Mouse (Mus musculus) leukemia stem cell, adult 10-12 weeks (primary cell): Measurements from ENCODE around the gene Moxd2. TPM values are rescaled to one million over a fixed set of nuclear protein-coding genes. Genes with fewer than 3 reads are reported as not detected.

ENCODE experiments used
- polyA plus RNA-seq: library from polyadenylated mRNA; stranded (reverse); fragments of >175 nt; gene quantifications from 2 replicates; pipeline ENCODE4 v1.2.3, GENCODE M21; 2012; ENCODE audit warnings: low replicate concordance

Gene Moxd2
- not detected in 2 replicates for polyA plus RNA-seq

DNA sequence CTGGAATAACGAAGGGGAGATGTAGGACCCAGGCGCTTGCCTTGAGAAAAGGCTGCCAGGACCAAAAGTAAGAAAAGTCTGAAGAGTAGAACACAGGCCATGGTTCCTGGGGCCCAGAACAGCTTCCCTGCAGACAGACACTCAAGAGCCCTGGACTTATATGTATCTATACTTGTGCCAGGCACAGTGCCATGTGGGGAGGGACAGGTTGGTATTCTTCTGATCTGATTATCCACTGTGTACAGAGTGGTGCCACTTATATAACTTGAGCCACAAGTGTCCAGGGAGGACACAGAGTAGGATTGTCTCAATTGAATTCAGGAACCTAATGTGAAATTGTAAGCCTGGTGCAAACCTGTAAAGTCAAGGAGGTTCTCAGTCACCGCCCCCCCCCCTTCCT is at the start of gene Moxd2:
Moxd2 (minus strand) TSS at position 101 of the 400 bp plus-strand sequence.

DNA sequence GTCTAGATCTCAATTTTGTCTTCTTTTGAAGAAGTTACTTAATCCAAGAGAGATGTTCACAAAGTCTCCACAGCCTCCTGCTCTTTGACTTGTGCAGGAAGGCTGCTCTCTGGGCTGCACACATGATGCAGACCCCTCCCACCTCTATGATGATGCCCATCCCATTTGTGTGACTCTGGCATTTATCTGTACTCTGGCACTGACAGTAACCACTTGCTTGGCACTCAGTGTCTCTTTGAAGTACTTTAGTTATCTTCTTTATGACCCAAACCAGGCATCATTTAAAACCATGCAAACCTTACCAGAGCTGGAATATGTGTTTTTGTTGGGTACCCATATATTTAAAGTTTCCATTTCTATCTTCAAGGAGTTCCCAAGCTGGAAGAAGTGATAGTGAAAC is 13.0 kb upstream of the Moxd2 start, which contains the start of gene Prss58:
Prss58 (minus strand) TSS at position 101 of the 400 bp plus-strand sequence.

Other genes starting within 250 kb of the Moxd2 start
- not detected in 2 replicates for gene Prss58, start 12.9 kb upstream of the Moxd2 start, polyA plus RNA-seq
- gene 1700074P13Rik, start 53.1 kb upstream of the Moxd2 start, polyA plus RNA-seq, result not detected in 2 replicates
- gene Gm4744, start 64.4 kb upstream of the Moxd2 start, polyA plus RNA-seq, result not detected in 2 replicates
- not detected in 2 replicates for gene 1810009J06Rik, start 77.3 kb upstream of the Moxd2 start, polyA plus RNA-seq
- not detected in 2 replicates for gene Gm2663, start 112.0 kb upstream of the Moxd2 start, polyA plus RNA-seq
- not detected in 2 replicates for gene 2210010C04Rik, start 148.0 kb upstream of the Moxd2 start, polyA plus RNA-seq